Mouse (Mus musculus) 416B (cell line): Measurements from ENCODE around the gene Zdhhc9.

Experiments
- DNase-seq: peaks from one replicate; pipeline ENCODE4 v3.0.0; 2011; ENCODE audit warnings: low read depth

Zdhhc9 gene

DNA sequence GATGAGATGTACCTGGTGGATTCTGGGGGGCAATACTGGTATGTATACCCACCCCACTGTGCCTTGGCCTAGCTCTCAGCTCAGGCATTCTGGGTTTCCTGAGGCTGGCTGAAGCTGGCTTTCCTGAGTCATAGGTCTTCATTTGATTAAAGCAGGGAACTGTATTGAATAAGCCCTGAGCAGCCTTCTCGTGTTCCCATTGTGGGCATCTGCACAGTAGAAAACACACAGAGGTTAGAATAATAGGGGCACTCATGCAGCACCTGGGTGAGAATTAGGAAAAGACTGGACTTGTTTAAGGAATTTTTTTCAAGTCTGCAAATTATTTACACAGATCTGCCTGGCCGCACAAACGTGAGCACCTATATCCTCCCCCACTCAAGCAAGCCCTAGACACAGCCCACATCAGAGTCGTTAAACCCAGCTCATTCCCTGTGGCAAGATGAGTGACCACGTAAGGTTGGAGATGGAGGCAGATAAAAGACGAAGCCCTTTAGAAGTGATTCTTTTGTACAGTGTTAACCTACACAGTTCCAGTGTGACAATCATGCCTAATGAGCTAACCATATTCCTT is 81.7 kb downstream of the Zdhhc9 start:
- peak; percentile 31 for DNase-seq

GRCm38 (mm10) chrX:48124132-48125071 is 84.3 kb downstream of the Zdhhc9 start:
- peak; percentile 63 for DNase-seq
